18 mouse cellular contexts compared by ENCODE assay signal in genomic region chr13:109761081-109761480, GRCm38 (mm10).
DNase-seq lines count a peak whose midpoint lies in the region; ATAC-seq and TF ChIP-seq lines count a peak whose summit lies in the region.
"Had no signal": no experiment of that assay in that cellular context is flagged by ENCODE, and none has a peak within 500 bp of the region (broad histone marks: within the 10 kb centered on the region; RNA-seq: fewer than 3 reads in every experiment).

No protein-coding gene starts in this region.

- no peak for TF ChIP-seq CTCF in gastrocnemius, adult 2 months (IDR thresholded peaks at IDR 0.05)
- TF ChIP-seq CTCF in kidney, postnatal 0 days (IDR thresholded peaks at IDR 0.05; ENCODE audit: low read depth): no peak

- ATAC-seq in kidney, postnatal 0 days (replicated peaks; ENCODE audit: low FRiP score, low read depth): no peak; the same call in 1 of the 2 replicates
- ATAC-seq in kidney, embryonic 16.5 days (ENCODE audit: low FRiP score, low TSS enrichment): no peak
- no peak for ATAC-seq in heart, embryonic 16.5 days (replicated peaks; ENCODE audit: extremely low read depth, insufficient read depth, low FRiP score)
- ATAC-seq: forebrain, embryonic 15.5 days; intestine, embryonic 15.5 days had no signal

- no peak overlapping the region for H3K4me2 ChIP-seq in kidney, postnatal 0 days (ENCODE audit: low read length)
- H3K4me2 ChIP-seq in kidney, embryonic 16.5 days (replicated peaks; ENCODE audit: low read depth, low read length): no peak overlapping the region
- H3K4me2 ChIP-seq in heart, embryonic 16.5 days (ENCODE audit: low read depth, low read length): no peak overlapping the region
- H3K4me2 ChIP-seq: forebrain, embryonic 15.5 days; hindbrain, embryonic 12.5 days; intestine, embryonic 15.5 days; liver, embryonic 11.5 days; lung, embryonic 15.5 days had no signal

- DNase-seq in gastrocnemius, adult 2 months: peak; percentile 49
- no peak for DNase-seq in gastrocnemius, postnatal 36 days
- peak; percentile 28 for DNase-seq in kidney, postnatal 0 days (ENCODE audit: low spot score)
- peak; percentile 3 to 12 for DNase-seq in kidney, postnatal 4 days
- DNase-seq in left cerebral cortex, postnatal 4 days: no peak
- DNase-seq in ovary, postnatal 14 days (ENCODE audit: low spot score): no peak
- DNase-seq: B cell, adult 2 months; cerebellum, postnatal 14 days; gastrocnemius, postnatal 10 days; thymus, adult 2 months had no signal

- WGBS in kidney, postnatal 0 days: 35% methylated on average over 13 of the region's 13 CpGs
- WGBS in kidney, embryonic 16.5 days: 40% methylated on average over 13 of the region's 13 CpGs
- WGBS in heart, embryonic 16.5 days: 41% methylated on average over 13 of the region's 13 CpGs

- intact Hi-C loops in gastrocnemius, adult 2 months (cut with DNase I): no loop called here
- intact Hi-C loops in gastrocnemius, postnatal 36 days (cut with DNase I): no loop called here
- intact Hi-C loops in left cerebral cortex, postnatal 4 days (cut with DNase I): no loop called here

- no peaks in the 10 kb centered on the region for H3K4me1 ChIP-seq in kidney, postnatal 0 days (replicated peaks; ENCODE audit: insufficient read depth, low read length)
- H3K4me1 ChIP-seq in kidney, embryonic 16.5 days (ENCODE audit: insufficient read depth, low read length): no peaks in the 10 kb centered on the region; the same call in 1 of the 2 replicates
- peaks cover 3% of the 10 kb centered on the region; the same call in 1 of the 2 replicates for H3K4me1 ChIP-seq in heart, embryonic 16.5 days (ENCODE audit: control insufficient read depth, insufficient read depth, low read length)
- H3K4me1 ChIP-seq: forebrain, embryonic 15.5 days; hindbrain, embryonic 12.5 days; intestine, embryonic 15.5 days; lung, embryonic 15.5 days; megakaryocyte, embryonic 14.5 days had no signal

- no peaks in the 10 kb centered on the region for H3K9me3 ChIP-seq in kidney, postnatal 0 days (replicated peaks; ENCODE audit: low read length)
- H3K9me3 ChIP-seq in kidney, embryonic 16.5 days (ENCODE audit: low read length): no peaks in the 10 kb centered on the region
- H3K9me3 ChIP-seq in heart, embryonic 16.5 days (replicated peaks; ENCODE audit: control insufficient read depth, low read length): no peaks in the 10 kb centered on the region
- H3K9me3 ChIP-seq: forebrain, embryonic 15.5 days; hindbrain, embryonic 12.5 days; intestine, embryonic 15.5 days; lung, embryonic 15.5 days; megakaryocyte, embryonic 14.5 days had no signal

- no peaks in the 10 kb centered on the region for H3K36me3 ChIP-seq in kidney, postnatal 0 days (ENCODE audit: insufficient read depth, low read length)
- no peaks in the 10 kb centered on the region for H3K36me3 ChIP-seq in kidney, embryonic 16.5 days (ENCODE audit: insufficient read depth, low read length)
- no peaks in the 10 kb centered on the region for H3K36me3 ChIP-seq in heart, embryonic 16.5 days (ENCODE audit: control insufficient read depth, insufficient read depth)
- H3K36me3 ChIP-seq: forebrain, embryonic 15.5 days; hindbrain, embryonic 12.5 days; intestine, embryonic 15.5 days; lung, embryonic 15.5 days had no signal

- peak overlapping the region; percentile 74 for H3K27ac ChIP-seq in gastrocnemius, adult 2 months
- H3K27ac ChIP-seq in kidney, postnatal 0 days: no peak overlapping the region
- no peak overlapping the region for H3K27ac ChIP-seq in kidney, embryonic 16.5 days (ENCODE audit: low read length)
- peak overlapping the region; percentile 66 for H3K27ac ChIP-seq in heart, embryonic 16.5 days (ENCODE audit: low read length)
- H3K27ac ChIP-seq: forebrain, embryonic 15.5 days; hindbrain, embryonic 12.5 days; intestine, embryonic 15.5 days; lung, embryonic 15.5 days had no signal

- H3K27me3 ChIP-seq in kidney, postnatal 0 days (ENCODE audit: insufficient read depth, low read length): no peaks in the 10 kb centered on the region
- H3K27me3 ChIP-seq in kidney, embryonic 16.5 days (ENCODE audit: insufficient read depth, low read length): no peaks in the 10 kb centered on the region
- H3K27me3 ChIP-seq in heart, embryonic 16.5 days (ENCODE audit: control insufficient read depth, insufficient read depth, low read length): no peaks in the 10 kb centered on the region
- H3K27me3 ChIP-seq: forebrain, embryonic 15.5 days; hindbrain, embryonic 12.5 days; intestine, embryonic 15.5 days; lung, embryonic 15.5 days; megakaryocyte, embryonic 14.5 days had no signal

- H3K9ac ChIP-seq in kidney, postnatal 0 days (ENCODE audit: low read depth, low read length): no peak overlapping the region
- no peak overlapping the region for H3K9ac ChIP-seq in kidney, embryonic 16.5 days (replicated peaks; ENCODE audit: low read length)
- no peak overlapping the region for H3K9ac ChIP-seq in heart, embryonic 16.5 days (ENCODE audit: low read length)
- H3K9ac ChIP-seq: forebrain, embryonic 15.5 days; hindbrain, embryonic 12.5 days; intestine, embryonic 15.5 days; lung, embryonic 15.5 days had no signal

- H3K4me3 ChIP-seq in gastrocnemius, adult 2 months: no peak overlapping the region
- H3K4me3 ChIP-seq in kidney, postnatal 0 days (replicated peaks; ENCODE audit: low read depth, low read length): no peak overlapping the region
- no peak overlapping the region for H3K4me3 ChIP-seq in kidney, embryonic 16.5 days (ENCODE audit: low read length)
- no peak overlapping the region for H3K4me3 ChIP-seq in heart, embryonic 16.5 days (ENCODE audit: low read length)
- H3K4me3 ChIP-seq: forebrain, embryonic 15.5 days; hindbrain, embryonic 12.5 days; intestine, embryonic 15.5 days; lung, embryonic 15.5 days; megakaryocyte, embryonic 14.5 days had no signal

Comparison
In these comparisons a context has a peak if more than half of its experiments do, and no peak if none do; other contexts are left out.
1. DNase-seq: peak in gastrocnemius, adult 2 months (single experiment), kidney, postnatal 0 days (single experiment) and kidney, postnatal 4 days (2 of 2); none in gastrocnemius, postnatal 36 days (0 of 2), left cerebral cortex, postnatal 4 days (single experiment) and ovary, postnatal 14 days (single experiment).
2. H3K27ac ChIP-seq: peak in gastrocnemius, adult 2 months (single experiment) and heart, embryonic 16.5 days (single experiment); none in kidney, postnatal 0 days (single experiment) and kidney, embryonic 16.5 days (single experiment).